Mouse (Mus musculus) inflammation-experienced regulatory T-cells (primary cell): Measurements from ENCODE around the gene Plcxd3. TPM values are rescaled to one million over a fixed set of nuclear protein-coding genes. Genes with fewer than 3 reads are reported as not detected.

Experiments used
- polyA plus RNA-seq, 2 experiments: library from polyadenylated mRNA; unstranded; fragments of 100-300 nt; shearing (Covaris generic); gene quantifications; one replicate each; pipeline ENCODE4 v1.2.1; 2017

Gene Plcxd3
- under 1 TPM in 1 of 2 experiments, not detected in 1; 0.18 TPM for polyA plus RNA-seq

GRCm38 (mm10) chr15:4375423-4376220 is at the start of gene Plcxd3:
TSS of gene Plcxd3 (plus strand) at chr15:4375491.

